Mouse (Mus musculus) left cerebral cortex, adult 8-10 months (tissue): ENCODE results near the gene Mthfd1l. TPM values are rescaled to one million over a fixed set of nuclear protein-coding genes. Genes with fewer than 3 reads are reported as not detected.
"Not testable (repeated sequence)": the region's sequence is repeated elsewhere in the genome, so short reads cannot be mapped to it uniquely, and the experiment has no call there.

Experiments
- DNase-seq, 2 experiments: peaks; one replicate each; pipeline ENCODE4 v3.0.0; 2022; ENCODE audit warnings: low spot score in 2 of 2
- total RNA-seq, 4 experiments: library from RNA; stranded (reverse); gene quantifications; 2 replicates each; pipeline ENCODE4 v1.2.4; 2022

The Mthfd1l gene
- total RNA-seq, 4 experiments from 2014 or later, result 10.7 to 14.4 (median 12.5) TPM

DNA sequence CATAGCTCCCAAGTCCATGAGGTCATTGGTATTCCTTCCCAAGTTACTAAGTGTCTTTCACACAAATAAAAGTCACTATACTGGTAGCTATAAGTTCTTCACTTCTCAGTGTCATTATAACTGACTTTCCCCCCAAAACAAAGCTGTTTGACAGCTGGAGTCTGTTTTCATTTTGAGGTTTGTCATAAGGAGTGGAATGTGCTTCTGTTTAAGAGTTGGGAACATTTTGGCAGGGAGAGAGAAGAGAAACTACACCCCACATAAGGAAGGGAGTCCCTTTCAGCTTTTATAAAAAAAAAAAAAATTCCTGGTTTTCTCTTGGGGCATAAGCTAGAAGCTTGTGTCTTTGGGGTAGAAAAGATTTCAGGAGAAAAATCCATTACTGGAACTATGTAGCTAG lies 143.7 kb downstream of the Mthfd1l start:
- no peak for DNase-seq

DNA sequence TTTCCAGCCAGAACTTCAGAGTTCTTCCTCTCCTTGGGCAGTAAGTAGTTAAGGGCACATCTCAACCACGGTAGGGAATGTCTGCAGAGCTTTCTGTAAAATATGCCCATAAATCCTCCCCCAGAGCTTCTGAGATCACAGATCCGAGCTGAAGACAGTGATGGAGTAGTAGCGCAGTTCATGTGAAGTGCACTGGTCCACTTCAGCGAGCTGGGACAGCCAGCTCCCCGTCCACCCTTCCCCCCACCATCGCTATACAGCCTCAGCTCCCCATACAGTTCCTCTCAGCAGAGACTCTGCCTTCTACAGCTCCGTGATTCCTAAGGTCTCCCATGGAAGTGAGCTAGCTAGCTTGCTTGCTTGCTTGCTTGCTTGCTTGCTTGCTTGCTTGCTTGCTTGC lies 144.2 kb downstream of the Mthfd1l start:
- no peak for DNase-seq

DNA sequence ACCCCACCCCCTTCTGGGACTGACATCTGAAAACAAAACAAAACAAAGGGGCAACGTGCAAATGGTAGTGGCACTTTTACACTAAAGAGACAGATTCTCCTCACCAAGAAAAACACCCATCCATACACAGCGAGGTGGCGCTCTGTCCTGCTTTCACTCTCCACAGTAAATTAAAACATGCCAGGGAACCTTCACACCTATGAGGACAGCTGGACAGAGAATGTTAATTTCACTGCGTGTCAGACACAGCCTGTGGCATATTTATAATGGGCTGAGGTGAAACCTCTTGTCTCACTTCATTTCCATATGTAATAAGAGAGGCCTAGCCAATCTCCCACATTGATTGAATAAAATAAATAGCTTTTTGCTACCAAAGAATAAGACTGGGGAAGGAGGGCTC lies 146.4 kb downstream of the Mthfd1l start:
- DNase-seq, result no peak

DNA sequence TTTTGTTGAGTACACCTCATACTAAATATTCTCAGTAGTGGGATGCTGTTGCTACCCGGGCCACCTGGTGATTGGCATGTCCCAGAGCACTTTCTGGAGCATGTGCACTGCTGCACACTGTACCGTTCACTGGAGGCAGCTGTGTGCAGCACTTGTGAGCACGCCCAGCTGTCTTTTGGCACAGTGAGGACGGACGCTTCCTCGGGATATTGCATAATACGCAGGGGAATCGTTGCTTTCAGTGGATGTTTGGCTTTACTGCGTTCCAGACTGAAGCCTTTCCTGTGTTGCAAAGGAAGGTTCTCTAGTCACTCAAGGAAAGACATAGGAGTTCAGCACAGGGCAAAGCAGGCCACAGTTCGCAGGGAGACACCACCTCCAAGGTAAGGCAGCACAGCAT lies 147.8 kb downstream of the Mthfd1l start:
- DNase-seq, result no peak

DNA sequence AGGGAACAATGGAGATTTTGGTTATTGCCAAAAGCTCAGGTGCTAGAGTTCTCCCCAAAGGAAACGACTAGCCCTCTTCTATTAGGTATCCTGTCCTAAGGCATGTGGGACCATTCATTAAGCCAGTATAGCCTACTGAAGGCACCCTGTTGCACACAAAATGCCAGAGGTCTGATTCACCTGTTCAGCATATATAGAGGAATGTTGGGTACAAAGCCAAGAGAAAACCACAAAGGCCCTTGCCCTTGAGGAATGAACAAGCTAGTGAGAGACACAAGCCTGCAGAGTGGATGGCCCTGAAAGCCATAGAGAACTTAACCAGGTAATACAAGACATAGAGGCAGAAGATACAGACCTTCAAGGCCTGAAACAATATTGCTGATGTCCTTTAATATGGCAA lies 148.3 kb downstream of the Mthfd1l start:
- DNase-seq, result no peak

DNA sequence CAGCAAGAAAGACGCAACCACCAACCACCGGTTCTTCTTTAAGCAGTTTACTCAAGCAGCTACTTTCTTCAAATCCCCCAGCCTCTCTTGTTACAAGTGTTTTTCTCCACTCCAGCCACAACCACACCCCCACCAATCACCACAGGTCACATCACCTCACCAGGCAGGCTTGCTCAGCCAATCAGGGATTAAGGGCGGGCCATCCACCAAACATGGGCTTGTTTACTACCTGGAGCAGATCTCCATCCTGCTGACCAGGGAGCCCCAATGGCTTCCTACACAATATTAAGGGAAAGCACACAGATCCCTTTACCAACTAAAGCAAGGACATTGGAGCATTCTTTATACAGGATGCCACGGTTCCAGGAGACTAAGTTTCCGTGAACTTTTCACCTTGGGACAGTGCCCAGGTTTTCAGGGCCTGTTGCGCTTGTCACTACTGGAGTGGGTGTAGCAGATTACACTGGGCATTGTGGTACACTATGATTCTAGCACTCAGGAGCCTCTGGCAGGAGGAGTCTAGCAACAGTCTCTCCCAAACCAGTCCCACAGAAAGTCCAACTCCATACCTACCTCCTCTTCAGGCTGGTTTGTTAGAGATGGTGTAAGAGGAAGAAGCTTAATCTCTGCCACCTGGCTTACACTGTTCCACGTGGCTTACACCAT lies 150.5 kb downstream of the Mthfd1l start:
- DNase-seq, result not testable (repeated sequence)

DNA sequence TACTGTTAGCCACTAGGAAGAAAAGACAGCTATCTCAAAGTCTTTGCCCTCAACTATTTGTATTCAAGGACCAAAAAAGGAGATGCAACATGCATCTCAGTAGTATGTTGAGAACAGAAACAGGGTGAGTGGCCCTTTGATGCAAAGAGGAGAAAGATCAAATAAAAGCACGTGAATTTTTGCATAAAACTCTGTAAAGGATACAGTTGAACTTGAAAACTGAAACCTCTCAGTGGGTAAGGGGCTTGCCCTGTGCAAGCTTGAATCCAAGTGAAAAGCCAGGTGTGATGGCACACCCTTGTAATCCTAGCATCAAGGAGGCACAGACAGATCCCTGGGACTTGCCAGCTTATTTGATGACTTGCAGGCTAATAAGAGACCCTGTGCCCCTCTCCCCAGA lies 151.2 kb downstream of the Mthfd1l start:
- DNase-seq, result no peak

DNA sequence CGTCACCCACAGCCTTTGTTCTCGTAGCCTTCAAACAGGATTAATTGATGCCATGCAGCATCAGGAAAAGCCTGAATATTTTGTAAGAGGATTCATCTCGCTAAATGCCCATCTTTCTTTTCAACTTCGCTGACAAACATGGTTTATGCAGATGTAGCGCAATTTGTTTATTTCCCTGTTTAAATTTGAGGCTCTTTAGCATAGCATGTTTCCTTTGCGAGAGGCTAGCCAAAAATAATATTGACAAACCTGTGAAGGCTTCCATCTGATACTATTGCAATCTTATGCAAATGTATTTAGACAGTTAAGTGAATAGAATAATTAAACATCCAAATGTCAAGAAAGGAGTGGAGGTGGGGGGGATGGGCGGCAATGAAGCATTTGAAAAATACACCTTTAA lies 152.3 kb downstream of the Mthfd1l start:
- no peak for DNase-seq

DNA sequence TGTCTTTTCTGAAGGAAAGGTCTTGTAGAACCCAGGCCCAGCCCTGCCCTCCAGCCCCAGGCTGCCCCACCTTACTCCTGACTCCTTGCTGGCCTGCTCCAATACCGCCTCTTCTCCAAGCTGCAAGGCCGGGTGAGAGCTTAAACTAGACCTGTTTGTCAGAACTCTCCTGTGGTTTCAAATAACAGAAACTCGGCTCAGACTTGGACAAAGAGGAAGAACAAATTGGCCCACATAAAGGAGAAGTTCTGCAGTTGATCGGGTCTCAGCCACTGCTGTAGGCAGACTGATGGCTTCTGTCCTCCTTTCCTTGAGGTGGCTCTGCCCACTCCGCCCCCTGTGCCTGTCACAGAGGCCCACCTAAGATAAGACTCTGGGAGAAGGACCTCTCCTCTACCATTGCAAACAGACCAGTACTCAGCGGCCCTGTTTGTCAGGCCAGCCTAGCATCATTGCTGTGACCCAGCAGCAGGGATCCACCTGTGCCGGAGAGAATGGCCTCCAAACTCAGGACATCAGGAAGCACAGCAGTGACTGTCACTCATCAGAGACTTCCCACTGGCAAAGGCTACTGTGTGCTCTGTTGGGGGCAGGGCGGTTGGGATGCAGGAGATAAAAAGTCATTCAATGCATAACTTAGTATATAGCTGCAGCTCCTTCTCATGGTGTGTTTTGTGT lies 153.6 kb downstream of the Mthfd1l start:
- DNase-seq, result no peak

DNA sequence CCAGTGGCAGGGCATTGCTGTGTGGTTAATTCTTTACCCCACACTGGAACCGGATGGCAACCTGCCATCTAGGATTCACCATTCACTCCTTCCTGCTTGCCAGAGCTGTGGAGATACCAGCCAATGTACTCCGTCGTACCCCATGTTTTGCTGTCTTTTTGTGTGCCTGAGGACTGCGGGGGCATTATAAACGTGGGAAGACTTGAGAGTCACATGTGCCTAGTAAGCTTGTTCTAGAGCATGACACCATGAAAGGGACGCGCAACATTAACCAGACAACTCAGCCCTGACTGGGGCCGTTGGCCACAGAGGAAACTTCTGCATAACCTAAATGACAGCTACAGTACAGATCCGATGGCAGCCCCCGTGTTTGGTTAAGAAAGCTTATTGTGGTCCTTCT lies 155.5 kb downstream of the Mthfd1l start:
- no peak for DNase-seq

DNA sequence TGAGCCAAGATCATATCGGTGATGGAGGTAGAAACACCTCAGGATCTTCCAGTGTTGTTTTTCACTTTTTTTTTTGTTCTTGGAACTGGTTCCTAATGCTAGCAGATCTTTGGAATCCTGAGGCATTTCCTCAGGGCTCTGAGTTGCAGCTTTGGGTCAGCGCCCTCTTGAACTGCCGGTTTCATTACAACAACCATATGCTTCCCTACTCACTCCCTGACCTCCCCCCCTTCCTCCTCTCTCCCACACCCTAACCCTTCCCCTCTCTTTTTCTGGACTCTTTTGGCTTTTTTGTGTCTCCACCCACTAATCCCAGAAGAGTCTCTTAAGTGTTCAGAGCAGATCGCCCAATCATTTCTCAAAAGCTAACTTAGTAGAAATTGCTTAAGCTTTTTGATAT lies 156.0 kb downstream of the Mthfd1l start:
- DNase-seq, result no peak

DNA sequence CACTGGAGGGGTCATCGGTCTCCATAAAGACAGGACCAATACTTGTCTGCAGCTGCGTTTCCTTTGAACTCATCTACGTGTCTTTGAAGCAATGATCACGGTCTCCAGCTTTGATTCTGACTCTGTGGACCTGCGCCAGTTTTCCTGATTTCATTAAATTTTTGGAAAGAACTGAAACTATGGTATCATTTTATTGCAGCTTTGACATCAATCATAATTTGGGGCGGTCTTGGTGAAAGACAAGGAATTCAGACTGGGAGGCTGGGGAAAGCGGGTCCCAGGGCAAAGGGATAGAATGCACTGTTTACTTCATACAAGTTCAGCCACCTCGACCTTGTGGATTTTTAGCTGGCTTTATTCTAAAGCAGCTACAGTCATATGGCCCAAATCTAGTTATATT lies 156.5 kb downstream of the Mthfd1l start:
- DNase-seq, result no peak

DNA sequence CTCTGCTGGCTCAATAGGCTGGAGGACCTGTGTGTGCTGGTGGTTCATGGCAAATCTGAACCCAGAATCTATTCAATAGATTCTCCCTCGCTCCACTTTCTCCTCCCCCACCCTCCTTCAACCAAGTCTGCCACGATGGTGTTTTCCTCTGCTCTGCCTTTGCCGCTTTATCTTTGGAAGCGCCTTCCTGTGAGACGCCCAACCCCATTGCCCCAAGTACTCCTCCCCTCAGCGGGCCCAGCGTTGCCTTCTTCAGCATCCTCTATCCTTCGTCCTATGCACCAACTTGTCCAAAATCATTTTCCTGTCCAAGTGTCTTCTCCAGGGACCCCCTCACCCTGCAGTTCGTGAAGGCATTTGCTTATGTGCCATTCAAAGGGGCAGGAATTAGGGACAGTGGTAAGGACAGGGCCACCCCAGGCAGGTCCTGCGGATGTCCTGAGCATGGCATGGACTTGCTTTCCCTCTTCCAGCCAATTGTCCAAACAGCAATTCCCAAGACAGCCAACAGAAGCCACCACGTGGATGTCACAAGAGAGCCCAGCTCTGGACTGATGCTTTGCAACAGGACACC lies 157.2 kb downstream of the Mthfd1l start:
- no peak for DNase-seq

DNA sequence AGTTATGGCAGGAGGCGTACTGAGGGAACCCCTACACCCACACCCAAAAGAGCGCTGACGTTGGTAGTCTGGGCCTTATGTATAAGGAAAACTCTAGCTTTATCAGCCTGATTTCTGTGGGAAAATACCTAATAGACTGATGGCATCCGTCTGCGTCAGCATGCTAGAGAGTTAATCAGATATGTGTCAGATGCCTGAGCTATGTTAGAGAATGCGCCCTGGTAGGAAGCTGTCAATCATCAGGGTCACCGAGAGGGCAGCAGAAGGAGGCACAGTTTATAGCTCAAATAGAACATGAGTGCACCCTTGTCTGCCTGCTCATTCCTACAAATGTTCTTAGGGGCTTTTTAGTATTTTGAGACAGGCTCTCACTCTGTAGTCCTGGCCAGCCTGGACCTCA lies 159.8 kb downstream of the Mthfd1l start:
- DNase-seq, result no peak

DNA sequence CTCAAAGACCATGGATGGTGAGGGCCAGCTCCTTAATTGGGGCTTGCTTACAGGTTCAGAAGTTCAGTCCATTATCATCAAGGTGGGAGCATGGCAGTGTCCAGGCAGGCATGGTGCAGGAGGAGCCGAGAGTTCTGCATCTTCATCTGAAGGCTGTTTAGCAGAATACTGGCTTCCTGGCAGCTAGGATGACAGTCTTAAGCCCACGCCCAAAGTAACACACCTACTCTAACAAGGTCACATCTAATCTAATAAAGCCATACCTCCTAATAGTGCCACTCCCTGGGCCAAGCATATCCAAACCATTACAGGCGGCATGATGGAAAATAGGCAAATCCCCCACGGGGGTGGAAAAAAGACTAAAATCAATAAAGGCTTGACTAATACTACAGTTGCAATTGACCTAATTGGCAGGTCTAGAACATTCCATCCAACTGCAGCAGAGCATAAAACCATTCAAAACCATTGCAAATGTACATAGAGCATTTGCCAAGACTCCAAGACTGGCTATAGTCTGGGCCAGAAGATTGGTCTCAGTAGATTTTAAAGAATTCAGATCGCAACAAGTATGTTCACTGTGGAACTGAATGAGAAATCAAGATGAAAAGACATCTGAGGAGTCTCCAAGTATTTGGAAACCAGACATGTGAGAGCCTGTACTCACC lies 162.3 kb downstream of the Mthfd1l start:
- no peak for DNase-seq

DNA sequence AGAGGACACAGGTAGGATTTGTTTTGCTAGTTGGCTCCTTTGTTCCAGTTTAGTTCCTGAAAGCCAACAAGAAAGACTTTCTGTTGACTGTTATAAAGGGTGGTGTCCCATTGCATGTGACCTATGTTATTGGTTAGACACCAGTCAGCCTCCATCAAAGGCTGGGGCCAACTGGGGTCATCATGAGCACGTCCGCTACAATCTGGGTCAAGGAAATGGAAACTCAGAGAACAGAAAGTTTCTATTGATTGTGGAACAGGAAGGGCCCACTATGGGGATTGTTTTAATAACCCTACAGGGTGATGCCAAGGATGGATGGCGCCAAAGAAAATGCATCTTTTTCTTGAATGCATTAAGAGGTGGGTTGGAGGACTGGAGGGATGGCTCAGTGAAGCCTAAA lies 166.6 kb downstream of the Mthfd1l start:
- DNase-seq, result no peak

DNA sequence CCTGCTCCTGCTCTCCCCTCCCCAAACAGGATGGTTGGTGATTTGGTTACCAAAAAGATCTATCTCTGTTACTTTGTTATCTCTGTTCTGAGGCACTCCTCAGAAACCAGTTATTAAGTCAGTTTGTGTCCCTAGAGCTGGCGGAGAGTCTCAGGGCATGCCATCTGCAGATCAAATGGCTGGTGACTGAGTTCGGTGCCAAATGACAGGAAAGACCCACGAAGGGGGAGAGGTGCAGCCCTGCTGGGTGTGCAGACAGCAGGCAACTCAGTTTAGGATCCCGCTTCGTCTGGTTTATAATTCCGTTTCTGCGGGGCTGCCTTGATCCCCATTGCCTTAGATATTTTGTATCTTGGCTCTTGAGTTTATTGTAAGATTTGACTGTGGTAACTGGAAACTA lies 168.8 kb downstream of the Mthfd1l start:
- DNase-seq, result no peak

DNA sequence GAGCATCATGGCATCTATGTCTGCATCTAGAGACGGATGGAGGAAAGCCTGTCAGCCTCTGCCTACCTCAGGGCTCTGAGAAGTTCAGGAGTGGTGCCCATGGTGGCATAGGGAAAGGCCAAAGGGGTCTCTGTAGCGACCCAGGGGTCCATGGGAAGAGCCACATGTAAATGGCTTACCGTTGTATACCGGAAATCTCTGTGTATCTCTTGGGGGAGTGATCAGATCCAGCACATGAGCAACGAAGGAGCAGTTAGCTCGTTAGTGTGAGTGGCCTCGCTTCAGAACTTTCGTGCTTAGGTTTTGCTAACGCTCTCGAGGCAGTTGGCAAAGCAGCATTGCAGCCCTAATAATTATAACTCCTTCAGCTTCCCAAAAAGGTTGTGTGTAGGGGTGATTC lies 169.9 kb downstream of the Mthfd1l start:
- DNase-seq, result no peak

DNA sequence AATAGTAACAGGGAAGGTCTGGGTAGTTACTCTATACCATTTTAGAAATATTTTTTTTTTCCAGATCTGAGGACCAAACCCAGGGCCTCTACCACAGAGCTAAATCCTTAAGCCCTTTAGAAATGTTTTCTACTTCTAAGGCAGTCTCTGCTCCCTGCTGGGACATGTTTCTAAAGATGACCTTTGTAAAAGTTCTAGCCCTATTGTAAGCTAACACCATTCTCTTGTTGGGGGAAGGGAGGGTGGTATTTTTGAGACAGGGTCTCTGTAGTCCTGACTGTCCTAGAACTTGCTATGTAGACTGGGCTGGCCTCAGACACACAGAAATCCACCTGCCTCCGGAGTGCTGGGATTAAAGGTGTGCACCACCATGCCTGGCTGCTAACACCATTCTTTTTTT lies 170.5 kb downstream of the Mthfd1l start:
- DNase-seq, result no peak

DNA sequence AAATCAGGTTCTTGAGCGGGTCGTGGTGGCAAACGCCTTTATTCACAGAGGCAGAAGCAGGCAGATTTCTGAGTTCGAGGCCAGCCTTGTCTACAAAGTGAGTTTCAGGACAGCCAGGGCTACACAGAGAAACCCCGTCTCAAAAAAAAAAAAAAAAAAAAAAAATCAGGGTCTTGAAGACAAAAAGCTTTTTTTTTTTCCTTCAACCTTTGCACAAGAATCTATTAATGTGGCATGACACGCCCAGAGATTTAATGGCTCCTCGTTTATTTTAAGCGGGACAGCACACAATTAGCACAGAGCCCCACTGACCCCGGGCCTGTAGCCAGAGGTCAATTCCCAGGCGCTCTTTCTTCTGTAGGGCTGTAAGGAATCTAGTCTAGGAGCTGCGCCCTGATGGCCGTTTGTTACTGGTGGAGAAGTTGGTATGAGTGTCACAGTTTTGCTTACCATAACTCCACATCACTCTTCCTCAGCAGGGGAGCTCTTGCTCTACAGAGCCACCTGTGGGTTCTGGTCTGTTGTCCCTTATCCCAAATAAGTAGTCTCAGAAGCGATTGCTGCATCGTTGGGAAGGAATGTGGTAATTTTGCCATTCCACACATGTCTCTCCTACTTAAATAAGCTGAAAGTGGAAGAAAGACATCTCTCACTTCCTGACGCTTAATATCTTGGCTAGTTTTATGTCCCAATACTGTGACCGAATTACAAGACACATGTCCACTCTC lies 172.3 kb downstream of the Mthfd1l start:
- DNase-seq, result no peak

DNA sequence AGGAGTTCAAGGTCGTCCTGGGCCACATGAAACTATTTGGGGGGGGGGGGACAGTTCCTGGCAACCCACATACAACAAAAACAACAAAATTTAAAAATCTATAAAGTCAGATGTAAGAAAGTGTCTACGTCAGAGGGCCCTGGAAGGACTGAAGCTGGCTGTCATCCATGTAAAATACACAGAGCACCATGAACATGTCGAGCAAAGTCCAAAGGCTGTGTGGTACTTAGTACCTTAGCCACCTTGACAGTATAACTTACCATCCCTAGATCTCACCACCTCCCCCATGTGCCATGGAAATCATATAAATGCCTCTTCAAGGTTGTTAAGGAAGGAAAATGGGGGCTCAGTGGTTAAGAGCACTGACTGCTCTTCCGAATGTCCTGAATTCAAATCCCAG lies 174.0 kb downstream of the Mthfd1l start:
- DNase-seq, result no peak

DNA sequence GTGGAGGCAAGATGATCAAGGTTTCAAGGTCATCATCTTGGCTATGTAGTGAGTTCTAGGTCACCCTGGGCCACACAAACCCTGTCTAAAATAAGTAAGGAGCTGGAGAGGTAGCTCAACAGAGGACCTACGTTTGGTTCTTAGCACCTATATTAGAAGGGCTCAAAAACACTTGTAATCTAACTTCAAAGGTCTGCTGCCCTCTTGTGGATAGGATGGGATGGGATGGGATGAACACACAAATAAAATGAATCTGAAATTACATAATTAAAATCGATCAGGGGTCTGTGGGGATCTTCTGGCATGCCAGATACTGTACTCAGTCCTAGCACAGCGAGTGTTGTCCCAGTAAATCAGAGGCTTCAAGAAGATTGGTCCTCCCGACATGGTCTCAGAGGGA lies 178.2 kb downstream of the Mthfd1l start:
- no peak for DNase-seq
